Mouse (Mus musculus) C2C12 (cell line): ENCODE data around the gene Gm10320.

Experiments
- CEBPB ChIP-seq: IDR thresholded peaks from one replicate; pipeline ENCODE4 v1.6.1; 2011; ENCODE audit warnings: low read depth, mild to moderate bottlenecking, control low read depth, moderate library complexity
- CTCF ChIP-seq: IDR thresholded peaks from one replicate; pipeline ENCODE4 v1.5.1; 2011; ENCODE audit not compliant: control insufficient read depth, insufficient read depth, insufficient read length
- FOSL1 ChIP-seq: IDR thresholded peaks from one replicate; pipeline ENCODE4 v1.8.0; 2011; ENCODE audit warnings: mild to moderate bottlenecking, low read length; ENCODE audit not compliant: poor library complexity, insufficient read depth, severe bottlenecking

DNA sequence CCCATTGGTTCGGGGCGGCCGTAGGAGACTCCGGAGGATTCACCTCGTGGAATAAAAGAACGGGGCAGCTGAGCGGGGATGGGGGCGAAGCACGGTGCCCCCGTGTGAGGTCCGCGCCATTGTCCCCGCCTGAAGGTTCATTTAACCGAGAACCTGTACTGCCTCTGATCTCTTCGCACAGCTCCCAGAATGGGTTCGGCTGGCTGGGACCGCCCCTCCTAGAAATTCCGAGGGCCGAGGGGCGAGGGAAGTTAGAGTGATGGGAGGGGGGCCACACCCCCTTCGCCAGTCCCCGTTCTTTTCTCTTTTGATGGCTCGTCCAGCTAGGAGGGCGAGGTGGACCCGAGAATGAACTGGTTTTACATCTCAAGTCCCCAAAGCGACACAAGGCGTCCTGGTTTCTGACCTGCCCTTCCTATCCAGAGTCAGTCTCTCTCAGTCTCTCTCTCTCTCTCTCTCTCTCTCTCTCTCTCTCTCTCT lies 12.4 kb upstream of the Gm10320 start:
- no peak for TF ChIP-seq CTCF
- no peak for TF ChIP-seq CEBPB
- no peak for TF ChIP-seq FOSL1
